Mouse (Mus musculus): ENCODE data around the gene Miox.

- TF ChIP-seq CTCF (IDR thresholded peaks at IDR 0.05) = no peak
- TF ChIP-seq POLR2A (IDR thresholded peaks at IDR 0.05; ENCODE audit: insufficient read depth, low read depth, low read length) = no peak
These were observed 2.2 kb downstream of the Miox start for GRCm38 (mm10) chr15:89336422-89336821.

Data from heart, adult 2 months (tissue).